Mouse (Mus musculus) adrenal gland (tissue): Measurements from ENCODE around the gene Nxpe5.

ENCODE experiments used
- intact Hi-C: fragments of 180-260 bp; cut with DNase I; formaldehyde crosslinking; loops from one replicate; pipeline ENCODE4 v1.15.1; 2025

The Nxpe5 gene

GRCm38 (mm10) chr5:138251144-138251543, 25.4 kb downstream of the Nxpe5 start:
- intact Hi-C loops, result no loop called here

- intact Hi-C loops, result no loop called here
Observed at GRCm38 (mm10) chr5:138253061-138253460, 27.4 kb downstream of the Nxpe5 start.

- intact Hi-C loops, result loop anchor here (5.0 kb wide), 1 partner anchor 33 kb away; no protein-coding TSS in a partner anchor
Observed at GRCm38 (mm10) chr5:138255353-138256093, 29.8 kb downstream of the Nxpe5 start, which contains the start of gene Lamtor4. TSS of gene Lamtor4 (plus strand) at chr5:138255482.

- intact Hi-C loops, result loop anchor here (5.0 kb wide), 1 partner anchor 34 kb away; no protein-coding TSS in a partner anchor
Observed at GRCm38 (mm10) chr5:138256094-138256467, 30.4 kb downstream of the Nxpe5 start.

GRCm38 (mm10) chr5:138256966-138257584, 31.4 kb downstream of the Nxpe5 start:
- intact Hi-C loops, result loop anchor here (5.0 kb wide), 1 partner anchor 35 kb away; no protein-coding TSS in a partner anchor

- intact Hi-C loops, result loop anchor here (5.0 kb wide), 1 partner anchor 35 kb away; no protein-coding TSS in a partner anchor
Observed at GRCm38 (mm10) chr5:138257585-138257978, 31.9 kb downstream of the Nxpe5 start.

GRCm38 (mm10) chr5:138258078-138258477, 32.4 kb downstream of the Nxpe5 start:
- intact Hi-C loops, result loop anchor here (5.0 kb wide), 1 partner anchor 36 kb away; no protein-coding TSS in a partner anchor

- intact Hi-C loops, result loop anchor here (5.0 kb wide), 1 partner anchor 36 kb away; no protein-coding TSS in a partner anchor
Observed at GRCm38 (mm10) chr5:138258542-138258941, 32.8 kb downstream of the Nxpe5 start.

GRCm38 (mm10) chr5:138258993-138259392, 33.3 kb downstream of the Nxpe5 start:
- intact Hi-C loops, result loop anchor here (5.0 kb wide), 1 partner anchor 37 kb away; no protein-coding TSS in a partner anchor

- intact Hi-C loops, result loop anchor here (10.0 kb wide), 1 partner anchor 185 kb away; the partner anchor contains the start of gene Zfp157
Observed at GRCm38 (mm10) chr5:138260051-138260450, 34.4 kb downstream of the Nxpe5 start.

- intact Hi-C loops, result loop anchor here (10.0 kb wide), 1 partner anchor 184 kb away; the partner anchor contains the start of gene Zfp157
Observed at GRCm38 (mm10) chr5:138260834-138261233, 35.1 kb downstream of the Nxpe5 start.

GRCm38 (mm10) chr5:138262001-138262400, 36.3 kb downstream of the Nxpe5 start:
- intact Hi-C loops, result loop anchor here (10.0 kb wide), 1 partner anchor 183 kb away; the partner anchor contains the start of gene Zfp157

GRCm38 (mm10) chr5:138262582-138263240, 37.0 kb downstream of the Nxpe5 start:
- intact Hi-C loops, result loop anchor here (10.0 kb wide), 1 partner anchor 182 kb away; the partner anchor contains the start of gene Zfp157

- intact Hi-C loops, result loop anchor here (10.0 kb wide), 1 partner anchor 181 kb away; the partner anchor contains the start of gene Zfp157
Observed at GRCm38 (mm10) chr5:138263260-138264206, 37.8 kb downstream of the Nxpe5 start, which contains the start of gene BC037034. TSS of gene BC037034 (minus strand) at chr5:138264033.

GRCm38 (mm10) chr5:138264207-138264578, 38.5 kb downstream of the Nxpe5 start:
- intact Hi-C loops, result loop anchor here (10.0 kb wide), 1 partner anchor 181 kb away; the partner anchor contains the start of gene Zfp157

- intact Hi-C loops, result loop anchor here (10.0 kb wide), 1 partner anchor 179 kb away; the partner anchor contains the start of gene Zfp157
Observed at GRCm38 (mm10) chr5:138265712-138266111, 40.0 kb downstream of the Nxpe5 start.

GRCm38 (mm10) chr5:138267114-138267513, 41.4 kb downstream of the Nxpe5 start:
- intact Hi-C loops, result loop anchor here (10.0 kb wide), 1 partner anchor 178 kb away; the partner anchor contains the start of gene Zfp157

- intact Hi-C loops, result loop anchor here (10.0 kb wide), 1 partner anchor 176 kb away; the partner anchor contains the start of gene Zfp157
Observed at GRCm38 (mm10) chr5:138268980-138269379, 43.3 kb downstream of the Nxpe5 start.

GRCm38 (mm10) chr5:138271232-138271631, 45.5 kb downstream of the Nxpe5 start:
- intact Hi-C loops, result no loop called here
